Mouse (Mus musculus): ENCODE data around the gene Gm21992.

The Gm21992 gene

GRCm38 (mm10) chr19:4749975-4750374 is 61.4 kb downstream of the Gm21992 start:
- DNase-seq (ENCODE audit: low spot score in 2 of 2), result no peak

DNA sequence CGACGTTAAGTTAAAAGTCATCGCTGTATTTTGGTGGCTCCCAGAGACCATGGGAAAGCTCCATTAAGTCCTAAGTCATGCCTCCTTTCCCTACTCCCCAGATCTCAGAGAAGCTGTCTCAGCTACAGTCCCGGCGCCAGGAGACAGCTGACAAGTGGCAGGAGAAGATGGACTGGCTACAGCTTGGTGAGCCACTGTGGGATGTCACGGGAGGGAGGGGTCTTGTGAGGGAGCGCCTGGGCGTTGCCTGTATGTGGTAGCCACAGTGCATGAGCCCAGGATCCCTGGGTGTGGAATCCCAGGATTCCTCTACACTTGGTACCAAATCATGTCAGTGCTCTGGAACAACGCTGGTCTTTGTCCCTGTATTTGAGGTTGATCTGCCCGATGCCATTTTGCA is 62.9 kb downstream of the Gm21992 start:
- DNase-seq (ENCODE audit: low spot score in 2 of 2), result no peak

- no peak for DNase-seq (ENCODE audit: low spot score in 2 of 2)
These were observed 63.6 kb downstream of the Gm21992 start for GRCm38 (mm10) chr19:4747631-4748312.

- peak in 1 of 2 experiments; percentile 33 for DNase-seq (ENCODE audit: low spot score in 2 of 2)
These were observed 64.8 kb downstream of the Gm21992 start for GRCm38 (mm10) chr19:4746611-4747010.

DNA sequence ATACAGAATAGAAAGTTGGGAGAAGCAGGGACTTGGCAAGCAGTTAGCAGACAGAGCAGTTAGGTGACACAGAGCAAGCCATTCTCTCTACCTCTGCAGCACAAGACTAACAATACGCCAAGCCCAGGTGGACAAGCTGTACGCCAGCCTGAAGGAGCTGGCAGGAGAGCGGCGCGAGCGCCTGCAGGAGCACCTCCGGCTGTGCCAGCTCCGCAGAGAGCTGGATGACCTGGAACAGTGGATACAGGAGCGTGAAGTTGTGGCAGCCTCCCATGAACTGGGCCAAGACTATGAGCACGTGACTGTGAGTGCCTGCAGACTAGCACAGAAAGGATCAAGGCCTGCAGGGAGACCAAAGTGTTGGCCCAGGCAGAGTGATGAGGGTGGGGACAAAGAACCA is 65.7 kb downstream of the Gm21992 start:
- DNase-seq (ENCODE audit: low spot score in 2 of 2), result no peak

GRCm38 (mm10) chr19:4745057-4745456 is 66.4 kb downstream of the Gm21992 start:
- no peak for DNase-seq (ENCODE audit: low spot score in 2 of 2)

DNA sequence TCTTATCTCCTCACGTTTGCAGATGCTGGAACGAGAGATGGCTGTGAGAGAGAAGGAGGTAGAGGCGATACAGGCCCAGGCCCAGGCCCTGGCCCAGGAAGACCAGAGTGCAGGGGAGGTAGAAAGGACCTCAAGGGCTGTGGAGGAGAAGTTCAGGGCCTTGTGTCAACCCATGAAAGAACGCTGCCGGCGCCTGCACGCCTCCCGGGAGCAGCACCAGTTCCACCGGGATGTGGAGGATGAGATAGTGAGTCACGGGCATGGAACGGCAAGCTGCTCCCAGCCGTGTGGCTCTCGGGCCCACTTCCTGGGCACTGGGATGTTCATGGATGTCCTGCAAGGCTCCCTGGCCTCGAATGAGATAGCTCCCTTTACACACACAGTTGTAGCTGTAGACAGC is 67.4 kb downstream of the Gm21992 start:
- no peak for DNase-seq (ENCODE audit: low spot score in 2 of 2)

- peak in 1 of 2 experiments; percentile 48 for DNase-seq (ENCODE audit: low spot score in 2 of 2)
These were observed 67.9 kb downstream of the Gm21992 start for GRCm38 (mm10) chr19:4743524-4743923.

GRCm38 (mm10) chr19:4742229-4742628 is 69.2 kb downstream of the Gm21992 start:
- DNase-seq (ENCODE audit: low spot score in 2 of 2), result no peak

GRCm38 (mm10) chr19:4741482-4741881 is 69.9 kb downstream of the Gm21992 start:
- no peak for DNase-seq (ENCODE audit: low spot score in 2 of 2)

- no peak for DNase-seq (ENCODE audit: low spot score in 2 of 2)
These were observed 71.7 kb downstream of the Gm21992 start for GRCm38 (mm10) chr19:4739762-4740161.

DNA sequence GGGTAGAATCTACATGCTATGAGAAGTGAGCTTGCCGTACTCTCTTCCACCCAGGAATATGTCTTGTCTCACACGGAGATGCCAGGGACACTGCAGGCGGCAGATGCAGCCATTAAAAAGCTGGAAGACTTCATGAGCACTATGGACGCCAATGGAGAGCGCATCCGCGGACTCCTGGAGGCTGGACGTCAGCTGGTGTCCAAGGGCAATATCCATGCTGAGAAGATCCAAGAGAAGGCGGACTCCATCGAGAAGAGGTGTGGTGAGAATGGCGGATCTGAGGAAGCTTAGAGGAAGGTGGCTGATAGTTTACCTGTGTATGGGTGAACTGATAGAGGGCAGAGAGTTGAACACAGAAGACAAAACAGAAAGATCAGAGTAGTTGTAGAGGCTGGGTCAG is 72.4 kb downstream of the Gm21992 start:
- DNase-seq (ENCODE audit: low spot score in 2 of 2), result no peak

GRCm38 (mm10) chr19:4737866-4738265 is 73.5 kb downstream of the Gm21992 start:
- no peak for DNase-seq (ENCODE audit: low spot score in 2 of 2)

- DNase-seq (ENCODE audit: low spot score in 2 of 2), result no peak
These were observed 78.4 kb downstream of the Gm21992 start for GRCm38 (mm10) chr19:4733052-4733451.

DNA sequence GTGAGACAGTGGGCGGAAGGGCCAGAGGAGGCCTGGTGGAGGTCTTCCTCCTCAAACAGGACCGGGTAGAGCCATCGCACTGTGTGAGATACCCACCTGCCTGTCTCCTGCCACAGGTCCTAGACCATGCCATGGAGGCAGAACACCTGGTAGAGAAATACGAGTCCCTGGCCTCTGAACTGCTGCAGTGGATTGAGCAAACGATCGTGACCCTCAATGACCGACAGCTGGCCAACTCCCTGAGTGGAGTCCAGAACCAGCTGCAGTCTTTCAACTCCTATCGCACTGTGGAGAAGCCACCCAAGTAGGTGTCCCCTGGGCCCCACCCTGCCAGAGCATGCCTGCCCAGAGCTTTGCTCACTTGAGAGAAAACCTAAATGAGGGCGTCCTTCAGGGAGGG is 82.2 kb downstream of the Gm21992 start:
- no peak for DNase-seq (ENCODE audit: low spot score in 2 of 2)

- DNase-seq (ENCODE audit: low spot score in 2 of 2), result no peak
These were observed 90.7 kb downstream of the Gm21992 start for GRCm38 (mm10) chr19:4720671-4721244.

- DNase-seq (ENCODE audit: low spot score in 2 of 2), result no peak
These were observed 91.3 kb downstream of the Gm21992 start for GRCm38 (mm10) chr19:4720112-4720511.

DNA sequence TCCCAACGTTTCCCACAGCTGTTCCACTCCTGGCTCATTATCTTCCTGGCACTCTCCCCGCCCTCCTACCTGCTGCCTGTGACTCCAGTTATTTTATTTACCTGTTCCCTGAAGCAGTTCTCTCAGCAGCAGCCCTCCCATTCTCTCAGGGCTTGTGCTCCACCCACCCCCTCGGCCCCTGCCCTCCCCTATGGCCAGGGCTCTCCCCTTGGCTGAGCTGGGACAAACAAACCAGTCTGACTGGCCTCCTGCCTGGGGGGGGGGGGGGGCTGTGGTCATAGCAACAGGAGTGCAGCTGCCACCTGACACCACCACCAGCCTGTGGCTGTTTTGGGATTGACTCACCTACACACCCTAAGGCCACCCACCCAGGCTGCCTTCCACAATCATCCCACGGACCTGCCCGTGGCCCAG is 92.1 kb downstream of the Gm21992 start:
- DNase-seq (ENCODE audit: low spot score in 2 of 2), result no peak

DNA sequence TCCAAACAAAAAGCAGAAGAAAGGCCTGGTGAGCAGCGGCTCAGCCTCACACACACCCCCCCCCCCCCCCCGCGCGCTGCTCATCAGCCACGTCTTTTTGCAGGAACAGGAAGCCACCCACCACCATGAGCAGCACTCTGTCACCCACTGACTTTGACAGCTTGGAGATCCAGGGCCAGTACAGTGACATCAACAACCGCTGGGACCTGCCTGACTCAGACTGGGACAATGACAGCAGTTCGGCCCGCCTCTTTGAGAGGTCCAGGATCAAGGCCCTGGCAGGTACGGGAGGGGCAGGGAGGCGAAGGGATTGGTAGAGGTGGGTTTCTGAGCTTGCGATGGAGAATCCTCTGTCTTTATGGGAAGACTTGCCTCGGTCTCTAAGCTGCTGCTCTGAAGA is 92.7 kb downstream of the Gm21992 start:
- no peak for DNase-seq (ENCODE audit: low spot score in 2 of 2)

- DNase-seq (ENCODE audit: low spot score in 2 of 2), result no peak
These were observed 94.1 kb downstream of the Gm21992 start for GRCm38 (mm10) chr19:4717281-4717680.

GRCm38 (mm10) chr19:4716756-4717155 is 94.7 kb downstream of the Gm21992 start:
- no peak for DNase-seq (ENCODE audit: low spot score in 2 of 2)

- DNase-seq (ENCODE audit: low spot score in 2 of 2), result no peak
These were observed 97.5 kb downstream of the Gm21992 start for GRCm38 (mm10) chr19:4713886-4714285.

DNA sequence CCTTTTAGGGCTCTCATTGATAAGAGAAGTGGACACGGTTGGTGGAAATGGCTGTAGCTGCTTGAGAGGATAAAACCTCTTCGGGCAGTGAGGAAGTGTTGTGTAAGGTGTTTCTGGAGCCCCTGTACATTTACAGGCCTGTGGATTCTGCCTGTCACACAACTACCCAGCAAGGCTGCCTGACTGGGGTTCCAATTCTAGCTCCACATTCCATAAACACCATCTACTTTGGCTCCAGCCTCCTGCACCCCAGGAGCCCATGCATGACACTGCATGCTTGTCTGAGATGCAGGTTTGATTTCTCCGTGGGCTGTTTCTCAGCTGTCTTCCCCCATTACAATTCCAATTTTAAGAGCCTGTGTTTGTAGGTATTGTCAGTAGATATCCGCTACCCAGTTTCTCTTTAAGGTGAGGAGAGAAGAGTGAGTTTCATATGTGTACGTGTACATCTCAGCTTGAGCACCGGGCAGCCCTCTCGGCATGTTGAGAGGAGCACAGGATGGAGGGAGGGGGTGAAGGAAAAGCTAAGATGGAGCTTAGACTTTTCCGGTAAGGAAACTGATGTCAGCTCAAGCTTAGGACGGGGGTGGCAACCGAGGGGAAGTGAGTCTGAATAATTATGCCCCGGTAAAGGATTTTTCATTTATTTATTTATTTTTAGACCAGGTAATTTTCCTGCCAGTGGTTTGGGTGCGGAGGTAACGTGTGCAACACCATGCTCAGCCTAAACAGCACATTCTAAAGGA is 98.5 kb downstream of the Gm21992 start:
- no peak for DNase-seq (ENCODE audit: low spot score in 2 of 2)
